Mouse (Mus musculus) bone marrow macrophage, adult 2 months (primary cell): Measurements from ENCODE around the gene Klhl7. TPM values are rescaled to one million over a fixed set of nuclear protein-coding genes. Genes with fewer than 3 reads are reported as not detected.

Experiments
- H3K27ac ChIP-seq: 2 replicates; pipeline ENCODE4 v1.5.1; 2012; ENCODE audit warnings: low read depth, low read length; ENCODE audit not compliant: insufficient read depth
- H3K4me1 ChIP-seq: 2 replicates; pipeline ENCODE4 v1.6.1; 2012; ENCODE audit warnings: low read length; ENCODE audit not compliant: control insufficient read depth, insufficient read depth
- H3K4me3 ChIP-seq: 2 replicates; pipeline ENCODE4 v1.5.1; 2012; ENCODE audit warnings: mild to moderate bottlenecking, low read length, moderate library complexity; ENCODE audit not compliant: insufficient read depth
- CTCF ChIP-seq: IDR thresholded peaks from 2 replicates; pipeline ENCODE4 v1.5.1; 2012; ENCODE audit warnings: low read depth, mild to moderate bottlenecking, low read length, moderate library complexity
- POLR2A ChIP-seq: IDR thresholded peaks from 2 replicates; pipeline ENCODE4 v1.6.1; 2012; ENCODE audit warnings: mild to moderate bottlenecking, low read depth, low read length, borderline replicate concordance
- polyA plus RNA-seq: library from polyadenylated mRNA; stranded (reverse); fragments of >200 nt; gene quantifications from 2 replicates; pipeline ENCODE4 v1.2.4, GENCODE M21; 2012; ENCODE audit not compliant: missing spikeins, insufficient read depth, insufficient read length

Klhl7 gene
- polyA plus RNA-seq, 1 experiment: 15.5 TPM

- TF ChIP-seq POLR2A: no peak
- no peak for TF ChIP-seq CTCF
- H3K4me1 ChIP-seq: peaks cover 14% of the 10 kb centered on the region
- H3K4me3 ChIP-seq: no peak overlapping the region
- H3K27ac ChIP-seq: peak overlapping the region; percentile 30; the same call in 1 of the 2 replicates
These were observed 28.4 kb upstream of the Klhl7 start for GRCm38 (mm10) chr5:24072031-24072430.

GRCm38 (mm10) chr5:24076986-24077718 is 23.3 kb upstream of the Klhl7 start:
- H3K4me3 ChIP-seq: peak overlapping the region; percentile 33
- peaks cover 3% of the 10 kb centered on the region for H3K4me1 ChIP-seq
- TF ChIP-seq POLR2A: no peak
- peak; percentile 53 for TF ChIP-seq CTCF
- no peak overlapping the region for H3K27ac ChIP-seq

- no peak overlapping the region for H3K27ac ChIP-seq
- TF ChIP-seq POLR2A: no peak
- no peak for TF ChIP-seq CTCF
- peak overlapping the region; percentile 33 for H3K4me3 ChIP-seq
- no peaks in the 10 kb centered on the region for H3K4me1 ChIP-seq
These were observed 22.6 kb upstream of the Klhl7 start for GRCm38 (mm10) chr5:24077739-24078306.

GRCm38 (mm10) chr5:24078420-24079179 is 21.8 kb upstream of the Klhl7 start:
- TF ChIP-seq CTCF: no peak
- TF ChIP-seq POLR2A: no peak
- Histone ChIP-seq H3K27ac (no peak overlapping the region), H3K4me3 (no peak overlapping the region), H3K4me1 (no peaks in the 10 kb centered on the region)

- Histone ChIP-seq H3K27ac (no peak overlapping the region), H3K4me1 (no peaks in the 10 kb centered on the region), H3K4me3 (no peak overlapping the region)
- no peak for TF ChIP-seq POLR2A
These were observed 19.6 kb upstream of the Klhl7 start for GRCm38 (mm10) chr5:24080826-24081225.

GRCm38 (mm10) chr5:24084835-24085234 is 15.6 kb upstream of the Klhl7 start:
- no peak overlapping the region for H3K4me3 ChIP-seq
- TF ChIP-seq POLR2A (no peak), CTCF (no peak)
- no peak overlapping the region for H3K27ac ChIP-seq
- no peaks in the 10 kb centered on the region for H3K4me1 ChIP-seq

GRCm38 (mm10) chr5:24086241-24086640 is 14.2 kb upstream of the Klhl7 start:
- TF ChIP-seq POLR2A (no peak), CTCF (no peak)
- Histone ChIP-seq H3K4me1 (no peaks in the 10 kb centered on the region), H3K4me3 (no peak overlapping the region), H3K27ac (no peak overlapping the region)

GRCm38 (mm10) chr5:24086865-24087264 is 13.5 kb upstream of the Klhl7 start:
- no peak for TF ChIP-seq POLR2A
- TF ChIP-seq CTCF: no peak
- Histone ChIP-seq H3K4me1 (no peaks in the 10 kb centered on the region), H3K27ac (no peak overlapping the region), H3K4me3 (no peak overlapping the region)

GRCm38 (mm10) chr5:24088451-24088850 is 12.0 kb upstream of the Klhl7 start:
- no peak overlapping the region for H3K4me3 ChIP-seq
- TF ChIP-seq CTCF: no peak
- no peak for TF ChIP-seq POLR2A
- H3K4me1 ChIP-seq: no peaks in the 10 kb centered on the region
- H3K27ac ChIP-seq: no peak overlapping the region

GRCm38 (mm10) chr5:24092496-24092895 is 7.9 kb upstream of the Klhl7 start:
- Histone ChIP-seq H3K27ac (no peak overlapping the region), H3K4me1 (no peaks in the 10 kb centered on the region), H3K4me3 (no peak overlapping the region)
- TF ChIP-seq CTCF: no peak
- no peak for TF ChIP-seq POLR2A
